Mouse (Mus musculus) C2C12 (cell line): ENCODE data around the gene Ifit2.
"Not testable (repeated sequence)": the region's sequence is repeated elsewhere in the genome, so short reads cannot be mapped to it uniquely, and the experiment has no call there.

Experiments
- CEBPB ChIP-seq: IDR thresholded peaks from one replicate; pipeline ENCODE4 v1.6.1; 2011; ENCODE audit warnings: low read depth, mild to moderate bottlenecking, control low read depth, moderate library complexity
- CTCF ChIP-seq: IDR thresholded peaks from one replicate; pipeline ENCODE4 v1.5.1; 2011; ENCODE audit not compliant: control insufficient read depth, insufficient read depth, insufficient read length
- FOSL1 ChIP-seq: IDR thresholded peaks from one replicate; pipeline ENCODE4 v1.8.0; 2011; ENCODE audit warnings: mild to moderate bottlenecking, low read length; ENCODE audit not compliant: poor library complexity, insufficient read depth, severe bottlenecking
- MAX ChIP-seq: IDR thresholded peaks from one replicate; pipeline ENCODE4 v1.6.1; 2011; ENCODE audit warnings: mild to moderate bottlenecking, control low read depth
- MYOD1 ChIP-seq: IDR thresholded peaks from one replicate; pipeline ENCODE4 v1.6.1; 2011; ENCODE audit warnings: low read depth; ENCODE audit not compliant: control insufficient read depth, insufficient read length
- MYOG ChIP-seq: IDR thresholded peaks from one replicate; pipeline ENCODE4 v1.6.1; 2011; ENCODE audit not compliant: control insufficient read depth, insufficient read length; ENCODE audit errors: extremely low read depth
- USF1 ChIP-seq: IDR thresholded peaks from one replicate; pipeline ENCODE4 v1.6.1; 2011; ENCODE audit warnings: low read depth, mild to moderate bottlenecking, control low read depth, moderate library complexity

- not testable (repeated sequence) for TF ChIP-seq USF1, MAX, CTCF, MYOD1, CEBPB, MYOG, FOSL1
Measured at GRCm38 (mm10) chr19:34587898-34588692, 37.6 kb downstream of the Ifit2 start.
